Comparison of ENCODE assay signal across 8 mouse cellular contexts in genomic region chr6:82029611-82030510, GRCm38 (mm10). TPM values are rescaled to one million over a fixed set of nuclear protein-coding genes. Genes with fewer than 3 reads are reported as not detected.
DNase-seq lines count a peak whose midpoint lies in the region; ATAC-seq and TF ChIP-seq lines count a peak whose summit lies in the region.
"Had no signal": no experiment of that assay in that cellular context is flagged by ENCODE, and none has a peak within 500 bp of the region (broad histone marks: within the 10 kb centered on the region; RNA-seq: fewer than 3 reads in every experiment).

No protein-coding gene starts in this region.

- no peak overlapping the region for H3K4me2 ChIP-seq in liver, embryonic 14.5 days (ENCODE audit: low read depth)

- no peak overlapping the region for H3K9ac ChIP-seq in liver, embryonic 14.5 days (replicated peaks)

- no peak overlapping the region for H3K4me3 ChIP-seq in kidney, adult 2 months (ENCODE audit: insufficient read depth, low read depth, low read length)
- H3K4me3 ChIP-seq in liver, embryonic 14.5 days (ENCODE audit: insufficient read depth in 1 of 2, low read depth in 2 of 2, low read length in 2 of 2) = no peak overlapping the region

- H3K27ac ChIP-seq in kidney, adult 2 months (ENCODE audit: insufficient read depth, low read depth, low read length) = peak overlapping the region; percentile 98
- H3K27ac ChIP-seq in liver, embryonic 14.5 days = no peak overlapping the region; the same call in 1 of the 2 replicates

- no peaks in the 10 kb centered on the region for H3K36me3 ChIP-seq in kidney, adult 2 months (ENCODE audit: control insufficient read depth, insufficient read depth, low read length)
- H3K36me3 ChIP-seq in liver, embryonic 14.5 days (replicated peaks; ENCODE audit: control insufficient read depth, insufficient read depth, low read depth) = no peaks in the 10 kb centered on the region

- 26% methylated on average over 19 of the region's 19 CpGs for WGBS in kidney, adult 2 months
- 53% methylated on average over 19 of the region's 19 CpGs for WGBS in liver, embryonic 14.5 days (ENCODE audit: insufficient replicate concordance)

- no peaks in the 10 kb centered on the region for H3K27me3 ChIP-seq in kidney, adult 2 months (replicated peaks; ENCODE audit: control insufficient read depth, insufficient read depth, low read length)
- H3K27me3 ChIP-seq in liver, embryonic 14.5 days (ENCODE audit: control insufficient read depth, insufficient read depth, low read length) = no peaks in the 10 kb centered on the region

- ATAC-seq in liver, embryonic 14.5 days (ENCODE audit: insufficient read depth) = peak; percentile 71
- ATAC-seq: activated CD4-positive, CD25-positive, alpha-beta regulatory T cell, adult 4 months had no signal

- no peaks in the 10 kb centered on the region for H3K9me3 ChIP-seq in liver, embryonic 14.5 days (ENCODE audit: control insufficient read depth, low read length)

- TF ChIP-seq EP300 in liver, embryonic 14.5 days (IDR thresholded peaks at IDR 0.05; ENCODE audit: low read depth) = no peak

- TF ChIP-seq POLR2A in brain, embryonic 14.5 days (IDR thresholded peaks at IDR 0.05; ENCODE audit: borderline replicate concordance, extremely low read depth, insufficient read depth, insufficient read length, poor library complexity, severe bottlenecking) = no peak
- TF ChIP-seq POLR2A in kidney, adult 2 months (IDR thresholded peaks at IDR 0.05; ENCODE audit: low read depth, low read length) = no peak

- no peak for TF ChIP-seq CTCF in brain, embryonic 14.5 days (IDR thresholded peaks at IDR 0.05; ENCODE audit: borderline replicate concordance, extremely low read depth, insufficient read depth, insufficient read length)
- no peak for TF ChIP-seq CTCF in kidney, adult 2 months (conservative IDR thresholded peaks at IDR 0.05; ENCODE audit: insufficient read depth, insufficient read length, low read depth, low read length)
- no peak for TF ChIP-seq CTCF in liver, embryonic 14.5 days (IDR thresholded peaks at IDR 0.05; ENCODE audit: low read depth)

- DNase-seq in Muller cell, postnatal 12 days (ENCODE audit: inconsistent ontology term) = peak; percentile 58
- peak; percentile 17 for DNase-seq in brain, embryonic 14.5 days (ENCODE audit: low read depth)
- peak; percentile 97 for DNase-seq in kidney, adult 2 months
- peak; percentile 9 to 15 (median 11) for DNase-seq in liver, embryonic 14.5 days (ENCODE audit: low read depth in 3 of 3, low spot score in 3 of 3)
- DNase-seq in left cerebral cortex, adult 9 months (ENCODE audit: low spot score in 2 of 2) = no peak
- DNase-seq in adrenal gland, postnatal 25 days = no peak
- no peak for DNase-seq in layer of hippocampus, postnatal 14 days (ENCODE audit: low spot score in 2 of 2)

- peaks cover 25% of the 10 kb centered on the region for H3K4me1 ChIP-seq in kidney, adult 2 months (ENCODE audit: control insufficient read depth, insufficient read depth, low read length)
- no peaks in the 10 kb centered on the region; a peak in 1 of 4 replicates for H3K4me1 ChIP-seq in liver, embryonic 14.5 days (replicated peaks; ENCODE audit: control insufficient read depth in 2 of 2, insufficient read depth in 2 of 2, low read length in 1 of 2)

RNA-seq across cellular contexts. Expression of gene Eva1a, which starts 11.0 kb away (rescaled TPM):
- polyA plus RNA-seq in brain, embryonic 14.5 days (2012; rRNA removed) = 0.53 and 0.89 TPM in 2 replicates
- 34.3 and 39.2 TPM in 2 replicates for polyA plus RNA-seq in kidney, adult 2 months (2012; rRNA removed)
- polyA plus RNA-seq in liver, embryonic 14.5 days (2012; rRNA removed) = 3.1 and 3.2 TPM in 2 replicates
- polyA plus RNA-seq in liver, embryonic 14.5 days (2014; fragmentation: Nextera tagmentation; extraction: Ambion mirVana) = 6.4 and 8.1 TPM in 2 replicates
- total RNA-seq in adrenal gland, postnatal 25 days (2021) = 1.8 and 3.1 TPM in 2 replicates
- 10 to 100 TPM; 16.2 to 17.9 TPM for total RNA-seq in layer of hippocampus, postnatal 14 days (2021)
- polyA plus RNA-seq: activated CD4-positive, CD25-positive, alpha-beta regulatory T cell, adult 4 months had no signal

Comparison
In these comparisons a context has a peak if more than half of its experiments do, and no peak if none do; other contexts are left out.
1. DNase-seq: peak in Muller cell, postnatal 12 days (single experiment), brain, embryonic 14.5 days (single experiment), kidney, adult 2 months (single experiment) and liver, embryonic 14.5 days (3 of 3); none in left cerebral cortex, adult 9 months (0 of 2), adrenal gland, postnatal 25 days (single experiment) and layer of hippocampus, postnatal 14 days (0 of 2).